Mouse (Mus musculus): ENCODE measurements around the gene Zswim4.
"Not testable (repeated sequence)": the region's sequence is repeated elsewhere in the genome, so short reads cannot be mapped to it uniquely, and the experiment has no call there.

Zswim4 gene

GRCm38 (mm10) chr8:84236998-84237473 lies at the start of gene Zswim4:
TSS of gene Zswim4 (minus strand) at chr8:84237055.
- DNase-seq: peak; percentile 98

- DNase-seq: not testable (repeated sequence)
Measured at GRCm38 (mm10) chr8:84285665-84286064, 48.8 kb upstream of the Zswim4 start.

- DNase-seq: no peak
Measured at GRCm38 (mm10) chr8:84284608-84285063, 47.8 kb upstream of the Zswim4 start.

GRCm38 (mm10) chr8:84280777-84281176 lies 43.9 kb upstream of the Zswim4 start:
- DNase-seq: no peak

GRCm38 (mm10) chr8:84276447-84276846 lies 39.6 kb upstream of the Zswim4 start:
- DNase-seq: no peak

- DNase-seq: no peak
Measured at GRCm38 (mm10) chr8:84273968-84274367, 37.1 kb upstream of the Zswim4 start.

- DNase-seq: no peak
Measured at GRCm38 (mm10) chr8:84272302-84272701, 35.4 kb upstream of the Zswim4 start.

GRCm38 (mm10) chr8:84269950-84270773 lies 33.3 kb upstream of the Zswim4 start, which contains the start of gene Ccdc130:
TSS of gene Ccdc130 (minus strand) at chr8:84270380.
- DNase-seq: peak; percentile 100

GRCm38 (mm10) chr8:84261098-84261497 lies 24.2 kb upstream of the Zswim4 start:
- DNase-seq: no peak

- DNase-seq: peak; percentile 80
Measured at GRCm38 (mm10) chr8:84256822-84257610, 20.2 kb upstream of the Zswim4 start, which contains the start of gene Mri1. TSS of gene Mri1 (minus strand) at chr8:84257326.

- no peak for DNase-seq
Measured at GRCm38 (mm10) chr8:84256458-84256821, 19.6 kb upstream of the Zswim4 start.

- DNase-seq: no peak
Measured at GRCm38 (mm10) chr8:84255858-84256257, 19.0 kb upstream of the Zswim4 start.

- DNase-seq: peak; percentile 77
Measured at GRCm38 (mm10) chr8:84249257-84250170, 12.7 kb upstream of the Zswim4 start, which contains the start of gene D8Ertd738e. TSS of gene D8Ertd738e (minus strand) at chr8:84249719.

- no peak for DNase-seq
Measured at GRCm38 (mm10) chr8:84241821-84242220, 5.0 kb upstream of the Zswim4 start.

- no peak for DNase-seq
Measured at GRCm38 (mm10) chr8:84241167-84241566, 4.3 kb upstream of the Zswim4 start.

- DNase-seq: no peak
Measured at GRCm38 (mm10) chr8:84237542-84238229, 831 bp upstream of the Zswim4 start.

- DNase-seq: no peak
Measured at GRCm38 (mm10) chr8:84236410-84236997, 351 bp downstream of the Zswim4 start.

- DNase-seq: no peak
Measured at GRCm38 (mm10) chr8:84235746-84236409, 977 bp downstream of the Zswim4 start.

GRCm38 (mm10) chr8:84233055-84233454 lies 3.8 kb downstream of the Zswim4 start:
- no peak for DNase-seq

GRCm38 (mm10) chr8:84230735-84231134 lies 6.1 kb downstream of the Zswim4 start:
- no peak for DNase-seq

Measured in cerebellum, adult 11 months (tissue).